Mouse (Mus musculus) small intestine, adult 2 months (tissue): ENCODE results near the gene Zfp830.

Experiments used
- CTCF ChIP-seq: fragments of 200-500 bp; IDR thresholded peaks from 2 replicates; pipeline ENCODE4 v1.5.1; 2012; ENCODE audit warnings: low read depth, mild to moderate bottlenecking, control low read depth, inconsistent platforms, low read length, moderate library complexity, mixed read lengths; ENCODE audit not compliant: insufficient replicate concordance, insufficient read length; ENCODE audit errors: extremely low read depth
- POLR2A ChIP-seq: fragments of 200-500 bp; IDR thresholded peaks from 2 replicates; pipeline ENCODE4 v1.6.1; 2012; ENCODE audit warnings: low read depth, mild to moderate bottlenecking, control low read depth, inconsistent platforms, low read length, moderate library complexity

GRCm38 (mm10) chr11:82752349-82753115 is 11.6 kb upstream of the Zfp830 start:
- TF ChIP-seq CTCF = no peak
- TF ChIP-seq POLR2A = no peak
